Mouse (Mus musculus): ENCODE measurements at regions not wholly inside any gene's neighbourhood (a gene's known extent, or its start where the extent isn't known, plus 50 kb on each side); places are given as distances from the start of the nearest gene placed in this dataset.

DNA sequence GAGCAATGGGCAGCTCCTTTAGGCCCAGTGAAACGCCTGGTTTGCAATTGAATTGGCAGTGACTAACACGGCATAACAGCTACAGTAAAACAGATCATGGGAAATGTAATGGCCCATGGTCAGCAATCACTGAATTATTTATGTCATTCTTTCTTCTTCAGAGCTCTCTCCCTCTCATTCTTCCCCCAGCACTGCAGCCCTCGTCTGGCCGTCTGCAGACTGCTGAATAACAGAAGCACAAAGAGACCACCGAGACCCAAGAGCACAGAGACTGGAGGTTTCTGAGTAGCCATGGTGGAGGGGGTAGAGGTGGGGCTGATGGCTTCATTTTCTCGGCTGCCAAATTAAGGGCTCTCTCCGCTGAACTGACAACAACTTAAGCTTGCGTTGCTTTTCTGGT, 130.7 kb upstream of the Tle3 start:
- TF ChIP-seq POLR2A (IDR thresholded peaks at IDR 0.05; ENCODE audit: borderline replicate concordance, low read depth, low read length) (no peak), CTCF (IDR thresholded peaks at IDR 0.05; ENCODE audit: low read depth, low read length) (no peak)

Measured in bone marrow macrophage, adult 2 months (primary cell).